ENCODE assay signal across 28 mouse cellular contexts in the genomic region with DNA sequence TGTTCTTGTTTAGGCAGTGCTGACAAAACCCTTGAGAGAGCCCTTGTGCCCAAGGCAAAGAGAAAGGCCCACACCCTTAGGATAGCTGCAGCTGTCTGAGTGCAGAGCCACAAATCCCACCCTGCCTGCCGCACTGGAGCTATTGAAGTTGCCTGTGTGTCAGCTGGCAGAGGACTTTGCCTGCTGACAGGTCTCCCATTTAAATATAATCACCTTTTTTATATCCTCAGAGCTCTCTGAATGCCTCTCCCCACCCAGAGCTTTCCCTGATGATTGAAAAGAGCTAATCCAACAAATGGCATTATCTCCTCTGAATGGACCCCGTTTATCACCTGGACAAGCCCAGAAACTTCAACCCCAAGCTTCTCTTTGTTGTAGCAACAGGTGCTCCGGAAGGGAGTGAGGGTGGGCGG. TPM values are rescaled to one million over a fixed set of nuclear protein-coding genes. Genes with fewer than 3 reads are reported as not detected.
DNase-seq lines count a peak whose midpoint lies in the region; ATAC-seq and TF ChIP-seq lines count a peak whose summit lies in the region.
"Had no signal": no experiment of that assay in that cellular context is flagged by ENCODE, and none has a peak within 500 bp of the region (broad histone marks: within the 10 kb centered on the region; RNA-seq: fewer than 3 reads in every experiment).

No protein-coding gene starts in this region.

- TF ChIP-seq CTCF in left cerebral cortex, adult 2 months (IDR thresholded peaks at IDR 0.05), result no peak

- H3K4me3 ChIP-seq in heart, embryonic 10.5 days, result 0 out of 2 replicates have a peak overlapping the region, but pooled peaks have one; percentile 8
- no peak overlapping the region for H3K4me3 ChIP-seq in lung, embryonic 15.5 days
- H3K4me3 ChIP-seq in intestine, embryonic 16.5 days (ENCODE audit: low read length), result no peak overlapping the region
- no peak overlapping the region for H3K4me3 ChIP-seq in left cerebral cortex, adult 2 months
- H3K4me3 ChIP-seq: forebrain, embryonic 15.5 days; hindbrain, embryonic 12.5 days; limb, embryonic 10.5 days had no signal

- WGBS in heart, embryonic 10.5 days, result 9% methylated on average over 4 of the region's 4 CpGs
- WGBS in lung, embryonic 15.5 days, result 19% methylated on average over 4 of the region's 4 CpGs
- WGBS in intestine, embryonic 16.5 days, result 28% methylated on average over 4 of the region's 4 CpGs

- H3K4me1 ChIP-seq in heart, embryonic 10.5 days, result peaks cover 44% of the 10 kb centered on the region
- H3K4me1 ChIP-seq in lung, embryonic 15.5 days, result peaks cover 17% of the 10 kb centered on the region
- peaks cover 14% of the 10 kb centered on the region; the same call in 1 of the 2 replicates for H3K4me1 ChIP-seq in intestine, embryonic 16.5 days (ENCODE audit: control insufficient read depth, insufficient read depth, low read length)

- no peaks in the 10 kb centered on the region for H3K9me3 ChIP-seq in heart, embryonic 10.5 days
- H3K9me3 ChIP-seq in lung, embryonic 15.5 days, result no peaks in the 10 kb centered on the region
- no peaks in the 10 kb centered on the region for H3K9me3 ChIP-seq in intestine, embryonic 16.5 days (ENCODE audit: control insufficient read depth, low read length)
- H3K9me3 ChIP-seq: forebrain, embryonic 15.5 days; G1E; hindbrain, embryonic 12.5 days; limb, embryonic 10.5 days had no signal

- no peak for ATAC-seq in lung, embryonic 15.5 days (ENCODE audit: borderline replicate concordance, extremely low read depth, low FRiP score, low TSS enrichment)
- peak; percentile 53 for ATAC-seq in intestine, embryonic 16.5 days
- ATAC-seq: forebrain, embryonic 15.5 days had no signal

- H3K27me3 ChIP-seq in heart, embryonic 10.5 days (ENCODE audit: insufficient read depth, poor library complexity, severe bottlenecking), result no peaks in the 10 kb centered on the region
- no peaks in the 10 kb centered on the region for H3K27me3 ChIP-seq in lung, embryonic 15.5 days
- H3K27me3 ChIP-seq in intestine, embryonic 16.5 days (replicated peaks; ENCODE audit: control insufficient read depth, insufficient read depth, low read length), result no peaks in the 10 kb centered on the region
- H3K27me3 ChIP-seq: forebrain, embryonic 15.5 days; hindbrain, embryonic 12.5 days had no signal

- H3K9ac ChIP-seq in lung, embryonic 15.5 days, result no peak overlapping the region
- no peak overlapping the region for H3K9ac ChIP-seq in intestine, embryonic 16.5 days (ENCODE audit: low read depth, low read length)
- H3K9ac ChIP-seq: forebrain, embryonic 15.5 days; hindbrain, embryonic 12.5 days had no signal

- no peaks in the 10 kb centered on the region for H3K36me3 ChIP-seq in heart, embryonic 10.5 days
- H3K36me3 ChIP-seq in lung, embryonic 15.5 days, result no peaks in the 10 kb centered on the region
- H3K36me3 ChIP-seq in intestine, embryonic 16.5 days (ENCODE audit: control insufficient read depth, insufficient read depth, low read length), result no peaks in the 10 kb centered on the region
- H3K36me3 ChIP-seq: forebrain, embryonic 15.5 days; G1E; hindbrain, embryonic 12.5 days; limb, embryonic 10.5 days had no signal

- intact Hi-C loops in heart, postnatal 25 days (cut with DNase I), result no loop called here
- intact Hi-C loops in left cerebral cortex, adult 2 months (cut with DNase I), result loop anchor here (5.0 kb wide), 1 partner anchor 83 kb away; no protein-coding TSS in a partner anchor

- H3K4me2 ChIP-seq in lung, embryonic 15.5 days, result no peak overlapping the region
- no peak overlapping the region for H3K4me2 ChIP-seq in intestine, embryonic 16.5 days (ENCODE audit: low read depth, low read length)
- H3K4me2 ChIP-seq: forebrain, embryonic 15.5 days; hindbrain, embryonic 12.5 days; liver, embryonic 11.5 days had no signal

- H3K27ac ChIP-seq in heart, embryonic 10.5 days, result peak overlapping the region; percentile 77
- peak overlapping the region; percentile 47 for H3K27ac ChIP-seq in lung, embryonic 15.5 days
- H3K27ac ChIP-seq in intestine, embryonic 16.5 days (ENCODE audit: low read length), result no peak overlapping the region; the same call in 1 of the 2 replicates
- H3K27ac ChIP-seq in left cerebral cortex, adult 2 months, result no peak overlapping the region
- H3K27ac ChIP-seq: forebrain, embryonic 15.5 days; hindbrain, embryonic 12.5 days; limb, embryonic 10.5 days had no signal

- no peak for DNase-seq in heart, embryonic 10.5 days (ENCODE audit: low spot score)
- DNase-seq in heart, postnatal 25 days (ENCODE audit: low spot score), result no peak
- DNase-seq in lung, postnatal 10 days, result no peak
- peak; percentile 88 for DNase-seq in ZHBTc4 (ENCODE audit: low read depth, low spot score)
- DNase-seq in cerebellum, postnatal 36 days, result no peak
- no peak for DNase-seq in left cerebral cortex, adult 2 months (ENCODE audit: extremely low spot score in 1 of 2, low spot score in 2 of 2)
- DNase-seq: adrenal gland, adult 8-10 months; B cell, adult 2 months; cerebellum, adult 11 months; cerebellum, postnatal 25 days; kidney, adult 11 months; kidney, postnatal 14 days; lung, adult 2 months; right cerebral cortex, postnatal 14 days had no signal

RNA-seq across cellular contexts. Expression of a gene that starts 55.5 kb away (rescaled TPM):
- not detected in 2 replicates for polyA plus RNA-seq in heart, embryonic 10.5 days (2016; fragmentation: Nextera tagmentation; extraction: Ambion mirVana)
- total RNA-seq in heart, postnatal 25 days (2021), result not detected
- polyA plus RNA-seq in lung, embryonic 15.5 days (2015; fragmentation: Nextera tagmentation; extraction: Ambion mirVana), result not detected in 2 replicates
- not detected in 2 replicates for polyA plus RNA-seq in intestine, embryonic 16.5 days (2015; fragmentation: Nextera tagmentation; extraction: Ambion mirVana)
- total RNA-seq in left cerebral cortex, adult 2 months (2021), result not detected
- total RNA-seq: adrenal gland, adult 8-10 months; G1E; gastrocnemius, postnatal 4 days; layer of hippocampus, adult 8-10 months; left cerebral cortex, adult 18-20 months; megakaryocyte-erythroid progenitor cell, adult 5-6 weeks had no signal
- polyA plus RNA-seq: forebrain, embryonic 15.5 days; G1E; hindbrain, embryonic 12.5 days; limb, embryonic 10.5 days; liver, embryonic 11.5 days; lung, adult 2 months; neural tube, embryonic 14.5 days; spleen, adult 2 months; stomach, embryonic 16.5 days had no signal

Comparison
In these comparisons a context has a peak if more than half of its experiments do, and no peak if none do; other contexts are left out.
1. H3K27ac ChIP-seq: peak in heart, embryonic 10.5 days (single experiment) and lung, embryonic 15.5 days (single experiment); none in intestine, embryonic 16.5 days (single experiment) and left cerebral cortex, adult 2 months (single experiment).